Mouse (Mus musculus) ES-Bruce4 (cell line): ENCODE results near the gene 2210010C04Rik.

Experiments used
- CTCF ChIP-seq: IDR thresholded peaks from one replicate; pipeline ENCODE4 v1.8.1; 2011; ENCODE audit warnings: low read depth, low read length
- EP300 ChIP-seq: IDR thresholded peaks from 2 replicates; pipeline ENCODE4 v1.6.1; 2011; ENCODE audit warnings: low read depth, low read length; ENCODE audit not compliant: insufficient read depth
- POLR2A ChIP-seq: IDR thresholded peaks from one replicate; pipeline ENCODE4 v1.8.1; 2011; ENCODE audit warnings: low read length; ENCODE audit not compliant: insufficient read depth

DNA sequence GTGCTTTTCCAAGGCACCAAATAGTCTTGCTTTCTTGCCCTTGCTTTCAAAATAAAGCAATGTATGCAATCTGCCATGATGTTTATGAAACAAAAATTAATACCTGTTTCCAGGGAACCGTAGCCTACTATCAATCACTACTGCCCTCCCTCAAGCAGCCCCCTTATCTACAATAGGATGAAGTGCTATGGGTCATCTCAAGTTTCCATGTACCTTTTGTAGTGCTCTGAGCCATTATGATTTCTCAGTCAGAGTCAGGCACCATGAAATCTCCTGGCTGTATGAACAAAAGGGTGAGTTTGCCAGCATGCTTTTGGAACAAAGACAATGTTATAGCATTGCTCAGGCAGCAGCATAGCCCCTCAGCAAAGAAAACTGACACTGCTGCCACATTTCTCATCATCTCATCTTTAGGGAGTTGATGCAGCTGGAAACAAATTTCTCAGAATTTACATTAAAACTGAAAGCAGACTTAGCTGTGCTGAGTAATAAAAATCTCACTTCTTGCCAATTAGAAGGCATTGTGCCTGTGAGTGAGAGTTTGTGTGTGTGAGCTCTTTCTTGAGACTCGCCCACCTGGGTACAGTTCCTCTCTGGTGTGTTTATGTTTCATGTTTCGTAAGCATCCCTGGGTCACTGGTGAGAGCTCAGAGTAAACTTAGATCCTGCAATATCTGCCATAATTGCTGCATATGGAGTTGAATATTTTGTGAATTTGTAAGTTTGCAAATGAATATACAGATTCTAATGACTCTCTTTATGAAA lies 43.4 kb upstream of the 2210010C04Rik start:
- TF ChIP-seq CTCF (no peak), POLR2A (no peak), EP300 (no peak)
